Mouse (Mus musculus) cortical plate, adult 2 months (tissue): Measurements from ENCODE around the gene Rdh8.

Experiments used
- CTCF ChIP-seq: fragments of 200-500 bp; IDR thresholded peaks from 2 replicates; pipeline ENCODE4 v1.5.1; 2011; ENCODE audit warnings: mild to moderate bottlenecking, control low read depth, low read length; ENCODE audit not compliant: insufficient read depth; ENCODE audit errors: extremely low read depth
- POLR2A ChIP-seq: fragments of 200-500 bp; IDR thresholded peaks from 2 replicates; pipeline ENCODE4 v1.6.1; 2011; ENCODE audit warnings: mild to moderate bottlenecking, low read length, control low read depth; ENCODE audit not compliant: insufficient read depth; ENCODE audit errors: extremely low read depth

GRCm38 (mm10) chr9:20790345-20790744 lies 28.0 kb upstream of the Rdh8 start:
- no peak for TF ChIP-seq CTCF
- no peak for TF ChIP-seq POLR2A
